Mouse (Mus musculus) brain, embryonic 14.5 days (tissue): ENCODE data around the gene Pde4d. TPM values are rescaled to one million over a fixed set of nuclear protein-coding genes. Genes with fewer than 3 reads are reported as not detected.
A peak's percentile ranks its signal among the peaks of the same experiment; 100 is the strongest.

Experiments
- DNase-seq: peaks from one replicate; pipeline ENCODE4 v3.0.0-alpha.2; 2011; ENCODE audit warnings: low read depth
- CTCF ChIP-seq: fragments of 200-500 bp; IDR thresholded peaks from 2 replicates; pipeline ENCODE4 v1.5.1; 2012; ENCODE audit warnings: inconsistent platforms, mild to moderate bottlenecking, moderate library complexity, borderline replicate concordance; ENCODE audit not compliant: insufficient read depth, insufficient read length; ENCODE audit errors: extremely low read depth
- POLR2A ChIP-seq: fragments of 200-500 bp; IDR thresholded peaks from 2 replicates; pipeline ENCODE4 v1.6.1; 2012; ENCODE audit warnings: mild to moderate bottlenecking, inconsistent platforms, borderline replicate concordance; ENCODE audit not compliant: poor library complexity, insufficient read depth, insufficient read length, severe bottlenecking; ENCODE audit errors: extremely low read depth
- polyA plus RNA-seq: library from polyadenylated mRNA; depleted of rRNA; stranded (reverse); fragments of >200 nt; gene quantifications from 2 replicates; pipeline ENCODE4 v1.2.3, GENCODE M21; 2012; rRNA removed

The Pde4d gene
- polyA plus RNA-seq, 1 experiment: 34.9 TPM

- peak; percentile 78 for DNase-seq
- no peak for TF ChIP-seq POLR2A
- TF ChIP-seq CTCF: no peak
These were observed 1533.2 kb downstream of the Pde4d start for GRCm38 (mm10) chr13:109982821-109983443.

DNA sequence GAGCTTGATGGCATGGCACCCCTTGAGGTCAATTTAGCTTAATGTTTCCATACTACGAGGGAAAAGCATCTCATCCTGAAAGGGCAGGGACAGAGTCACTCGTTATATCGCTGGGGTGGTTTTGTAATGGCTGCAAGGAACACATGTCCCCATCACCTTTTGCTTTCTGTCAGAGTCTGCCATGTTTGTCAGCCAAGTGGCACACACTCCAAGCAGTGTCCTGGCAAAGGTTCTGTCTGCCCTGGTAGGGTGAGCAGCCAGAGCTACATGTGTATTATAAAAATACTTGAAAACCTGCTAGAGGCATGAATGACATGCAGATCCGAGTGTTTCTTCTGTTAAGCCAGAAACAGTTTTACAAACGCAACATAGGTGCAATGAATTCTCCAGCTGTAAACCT is 1535.7 kb downstream of the Pde4d start:
- no peak for TF ChIP-seq POLR2A
- TF ChIP-seq CTCF: no peak
- DNase-seq: no peak

GRCm38 (mm10) chr13:109985892-109986291 is 1536.1 kb downstream of the Pde4d start:
- TF ChIP-seq CTCF (no peak), POLR2A (no peak)
- peak; percentile 29 for DNase-seq

- peak; percentile 87 for DNase-seq
- no peak for TF ChIP-seq POLR2A
- no peak for TF ChIP-seq CTCF
These were observed 1543.2 kb downstream of the Pde4d start for GRCm38 (mm10) chr13:109992775-109993505.

GRCm38 (mm10) chr13:109994240-109994764 is 1544.6 kb downstream of the Pde4d start:
- TF ChIP-seq CTCF: no peak
- TF ChIP-seq POLR2A: no peak
- no peak for DNase-seq

DNA sequence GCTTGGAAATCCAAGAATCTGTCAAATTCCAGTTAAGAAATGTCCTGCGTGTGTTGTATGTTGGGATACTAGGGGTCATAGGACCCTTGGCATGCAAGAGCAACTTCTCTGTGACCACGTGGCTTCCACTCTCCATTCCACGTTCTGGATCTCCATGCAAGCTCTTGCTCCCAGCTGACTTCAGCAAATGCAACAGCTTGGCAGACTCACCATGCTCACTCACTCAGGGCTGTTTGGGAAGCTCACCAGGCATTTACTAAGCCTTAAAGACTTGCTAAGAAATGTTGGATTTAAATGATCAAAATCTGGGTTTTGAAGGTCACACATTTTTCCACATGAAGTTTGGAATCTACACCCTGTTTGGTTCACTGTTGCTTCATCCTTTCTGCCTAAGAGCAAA is 1552.3 kb downstream of the Pde4d start:
- no peak for DNase-seq

More for the DNA sequence above, 1552.3 kb downstream of the Pde4d start:
- TF ChIP-seq POLR2A (no peak), CTCF (no peak)

Other genes with a start within 250 kb of the Pde4d start
- gene Elovl7, start 235.5 kb upstream of the Pde4d start, polyA plus RNA-seq: 0.72 and 1.1 TPM in 2 replicates
- gene Depdc1b, start 133.6 kb upstream of the Pde4d start, polyA plus RNA-seq: 4.3 and 7.1 TPM in 2 replicates